Mouse (Mus musculus): ENCODE results near the gene Pogz.
"Not testable (repeated sequence)": the region's sequence is repeated elsewhere in the genome, so short reads cannot be mapped to it uniquely, and the experiment has no call there.

Gene Pogz

GRCm38 (mm10) chr3:94833358-94833757 lies 4.0 kb upstream of the Pogz start:
- no peak for DNase-seq

GRCm38 (mm10) chr3:94835396-94835795 lies 2.0 kb upstream of the Pogz start:
- DNase-seq = no peak

GRCm38 (mm10) chr3:94837959-94838496 lies 661 bp downstream of the Pogz start:
- DNase-seq = peak; percentile 78 to 83

GRCm38 (mm10) chr3:94838631-94839030 lies 1.3 kb downstream of the Pogz start:
- no peak for DNase-seq

- no peak for DNase-seq
Measured at GRCm38 (mm10) chr3:94839101-94839500, 1.7 kb downstream of the Pogz start.

GRCm38 (mm10) chr3:94847382-94847781 lies 10.0 kb downstream of the Pogz start:
- no peak for DNase-seq

GRCm38 (mm10) chr3:94849338-94849737 lies 12.0 kb downstream of the Pogz start:
- DNase-seq = peak; percentile 81 to 87

- DNase-seq = peak; percentile 21 to 40
Measured at GRCm38 (mm10) chr3:94851731-94852130, 14.4 kb downstream of the Pogz start.

- DNase-seq = no peak
Measured at GRCm38 (mm10) chr3:94852215-94852614, 14.8 kb downstream of the Pogz start.

GRCm38 (mm10) chr3:94859471-94859870 lies 22.1 kb downstream of the Pogz start:
- no peak for DNase-seq

GRCm38 (mm10) chr3:94869011-94869410 lies 31.6 kb downstream of the Pogz start:
- no peak for DNase-seq

GRCm38 (mm10) chr3:94878618-94879017 lies 41.3 kb downstream of the Pogz start:
- DNase-seq = no peak

- no peak for DNase-seq
Measured at GRCm38 (mm10) chr3:94881840-94882239, 44.5 kb downstream of the Pogz start.

- no peak for DNase-seq
Measured at GRCm38 (mm10) chr3:94882579-94882978, 45.2 kb downstream of the Pogz start.

GRCm38 (mm10) chr3:94886316-94887224 lies 49.2 kb downstream of the Pogz start, which contains the start of gene Psmb4:
Gene Psmb4, minus strand, starts transcription at chr3:94886961.
- peak; percentile 86 for DNase-seq

GRCm38 (mm10) chr3:94888595-94888994 lies 51.2 kb downstream of the Pogz start:
- DNase-seq = peak; percentile 16 to 35

- DNase-seq = no peak
Measured at GRCm38 (mm10) chr3:94894076-94894475, 56.7 kb downstream of the Pogz start.

GRCm38 (mm10) chr3:94902747-94903146 lies 65.4 kb downstream of the Pogz start:
- DNase-seq = peak; percentile 51

- DNase-seq = not testable (repeated sequence)
Measured at GRCm38 (mm10) chr3:94904759-94905158, 67.4 kb downstream of the Pogz start.

GRCm38 (mm10) chr3:94906482-94906881 lies 69.1 kb downstream of the Pogz start:
- no peak for DNase-seq

- no peak for DNase-seq
Measured at GRCm38 (mm10) chr3:94911050-94911693, 73.8 kb downstream of the Pogz start.

GRCm38 (mm10) chr3:94913801-94914200 lies 76.4 kb downstream of the Pogz start:
- DNase-seq = no peak

GRCm38 (mm10) chr3:94915903-94916741 lies 78.8 kb downstream of the Pogz start:
- DNase-seq = no peak

All from B cell, adult 2 months (primary cell).